Mouse (Mus musculus) stomach, embryonic 14.5 days (tissue): Measurements from ENCODE around the gene Smurf1. TPM values are rescaled to one million over a fixed set of nuclear protein-coding genes. Genes with fewer than 3 reads are reported as not detected.

Source experiments
- microRNA-seq: library from miRNA; unstranded; fragments of <30 nt; microRNA quantifications from one replicate; pipeline ENCODE4, GENCODE M21; 2016
- polyA plus RNA-seq: library from polyadenylated mRNA; unstranded; fragments of >200 nt; fragmentation: Nextera tagmentation; extraction: Ambion mirVana; gene quantifications from 2 replicates; pipeline ENCODE4 v1.2.1, GENCODE M21; 2014

The Smurf1 gene
- polyA plus RNA-seq, 1 experiment from 2014 or later, result 15.6 TPM

Small RNA genes within 50 kb of the gene (microRNA-seq; reads per million reads assigned to microRNA genes)
- not detected for gene Mir7039

Other genes with a start within 250 kb of the Smurf1 start
- 2.5 and 2.7 TPM in 2 replicates for gene Tmem130, start 204.0 kb downstream of the Smurf1 start, polyA plus RNA-seq
- 95.0 and 101 TPM in 2 replicates for gene Trrap, start 198.1 kb downstream of the Smurf1 start, polyA plus RNA-seq
- gene Gm4871, start 66.9 kb upstream of the Smurf1 start, polyA plus RNA-seq, result not detected in 2 replicates
- not detected in 2 replicates for gene 1700018F24Rik, start 77.1 kb upstream of the Smurf1 start, polyA plus RNA-seq
- 150 and 152 TPM in 2 replicates for gene Arpc1a, start 118.0 kb upstream of the Smurf1 start, polyA plus RNA-seq
- not detected in 2 replicates for gene Kpna7, start 118.2 kb upstream of the Smurf1 start, polyA plus RNA-seq
- 144 and 163 TPM in 2 replicates for gene Arpc1b, start 148.4 kb upstream of the Smurf1 start, polyA plus RNA-seq
- 102 and 111 TPM in 2 replicates for gene Pdap1, start 174.4 kb upstream of the Smurf1 start, polyA plus RNA-seq
- gene Bud31, start 174.5 kb upstream of the Smurf1 start, polyA plus RNA-seq, result 186 and 191 TPM in 2 replicates
- gene Ptcd1, start 201.3 kb upstream of the Smurf1 start, polyA plus RNA-seq, result 11.4 and 12.1 TPM in 2 replicates
- 26.4 and 28.2 TPM in 2 replicates for gene Cpsf4, start 201.4 kb upstream of the Smurf1 start, polyA plus RNA-seq
- gene Atp5j2, start 226.2 kb upstream of the Smurf1 start, polyA plus RNA-seq, result 576 and 654 TPM in 2 replicates
- 9.0 and 9.6 TPM in 2 replicates for gene Zkscan14, start 236.0 kb upstream of the Smurf1 start, polyA plus RNA-seq
- gene Zkscan5, start 238.7 kb upstream of the Smurf1 start, polyA plus RNA-seq, result 13.6 and 13.9 TPM in 2 replicates